Mouse (Mus musculus): ENCODE measurements around the gene Otop1. TPM values are rescaled to one million over a fixed set of nuclear protein-coding genes. Genes with fewer than 3 reads are reported as not detected.

The Otop1 gene
- not detected in 2 replicates for polyA plus RNA-seq (2015; fragmentation: Nextera tagmentation; extraction: Ambion mirVana)

- H3K27me3 ChIP-seq: peaks cover 68% of the 10 kb centered on the region
- no peaks in the 10 kb centered on the region for H3K9me3 ChIP-seq (replicated peaks)
- H3K4me1 ChIP-seq (replicated peaks): no peaks in the 10 kb centered on the region
- H3K9ac ChIP-seq: no peak within 1 kb of the TSS
- no peak for ATAC-seq (ENCODE audit: insufficient read depth)
- no peak within 1 kb of the TSS for H3K27ac ChIP-seq (replicated peaks)
- WGBS (ENCODE audit: insufficient replicate concordance): 13% methylated on average over 4 of the region's 4 CpGs
- H3K36me3 ChIP-seq (replicated peaks): peaks cover 11% of the 10 kb centered on the region
- no peak within 1 kb of the TSS for H3K4me3 ChIP-seq (replicated peaks)
- H3K4me2 ChIP-seq: no peak within 1 kb of the TSS
Observed at GRCm38 (mm10) chr5:38275771-38276170, at the start of gene Otop1. Gene Otop1 (plus strand): TSS chr5:38275972.

DNA sequence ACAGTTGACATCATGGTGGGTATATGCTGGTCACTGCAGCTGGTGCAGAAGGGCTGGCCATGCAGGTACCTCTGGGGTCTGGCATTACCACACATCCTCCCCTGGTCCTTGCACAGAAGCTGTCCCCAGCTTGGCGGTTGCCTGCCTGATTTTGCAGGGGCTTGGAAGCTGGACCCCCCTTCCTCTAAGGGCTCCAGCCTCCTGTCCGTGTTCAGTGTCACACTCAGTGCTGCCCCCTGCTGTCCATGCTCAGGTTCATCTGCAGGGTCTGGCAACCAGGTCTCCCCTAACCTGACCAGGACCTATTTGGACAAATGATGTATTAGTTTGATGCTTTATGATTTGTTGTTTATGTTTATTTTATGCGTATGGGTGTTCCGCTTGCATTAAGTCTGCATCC, 40.4 kb upstream of the Otop1 start:
- H3K4me3 ChIP-seq (replicated peaks): no peak overlapping the region
- WGBS (ENCODE audit: insufficient replicate concordance): 61% methylated on average over 4 of the region's 4 CpGs
- no peak overlapping the region for H3K27ac ChIP-seq (replicated peaks)
- no peak overlapping the region for H3K9ac ChIP-seq
- no peak for ATAC-seq (ENCODE audit: insufficient read depth)
- no peaks in the 10 kb centered on the region for H3K27me3 ChIP-seq
- H3K36me3 ChIP-seq (replicated peaks): peaks cover 47% of the 10 kb centered on the region
- no peaks in the 10 kb centered on the region for H3K4me1 ChIP-seq (replicated peaks)
- H3K4me2 ChIP-seq: no peak overlapping the region
- H3K9me3 ChIP-seq (replicated peaks): no peaks in the 10 kb centered on the region

DNA sequence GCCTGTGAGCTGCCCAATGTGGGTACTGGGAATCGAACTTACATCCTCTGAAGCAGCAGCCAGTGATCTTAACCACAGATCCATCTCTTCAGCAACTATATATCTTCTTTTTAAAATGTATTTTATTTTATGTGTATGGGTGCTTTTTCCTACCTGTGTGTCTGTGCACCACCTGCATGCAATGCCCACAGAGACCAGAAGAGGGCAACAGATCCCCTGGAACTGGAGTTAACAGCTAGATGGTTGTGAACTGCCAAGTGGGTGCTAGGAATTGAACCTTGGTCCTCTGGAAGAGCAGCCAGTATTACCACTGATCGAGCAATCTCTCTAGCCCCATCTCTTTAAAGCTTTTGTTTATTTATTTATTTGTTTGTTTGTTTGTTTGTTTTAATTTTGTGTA, 39.1 kb upstream of the Otop1 start:
- no peaks in the 10 kb centered on the region for H3K4me1 ChIP-seq (replicated peaks)
- H3K9ac ChIP-seq: no peak overlapping the region
- H3K27ac ChIP-seq (replicated peaks): no peak overlapping the region
- no peaks in the 10 kb centered on the region for H3K9me3 ChIP-seq (replicated peaks)
- ATAC-seq (ENCODE audit: insufficient read depth): no peak
- peaks cover 35% of the 10 kb centered on the region for H3K36me3 ChIP-seq (replicated peaks)
- no peak overlapping the region for H3K4me3 ChIP-seq (replicated peaks)
- no peak overlapping the region for H3K4me2 ChIP-seq
- 78% methylated on average over 2 of the region's 2 CpGs for WGBS (ENCODE audit: insufficient replicate concordance)
- no peaks in the 10 kb centered on the region for H3K27me3 ChIP-seq

DNA sequence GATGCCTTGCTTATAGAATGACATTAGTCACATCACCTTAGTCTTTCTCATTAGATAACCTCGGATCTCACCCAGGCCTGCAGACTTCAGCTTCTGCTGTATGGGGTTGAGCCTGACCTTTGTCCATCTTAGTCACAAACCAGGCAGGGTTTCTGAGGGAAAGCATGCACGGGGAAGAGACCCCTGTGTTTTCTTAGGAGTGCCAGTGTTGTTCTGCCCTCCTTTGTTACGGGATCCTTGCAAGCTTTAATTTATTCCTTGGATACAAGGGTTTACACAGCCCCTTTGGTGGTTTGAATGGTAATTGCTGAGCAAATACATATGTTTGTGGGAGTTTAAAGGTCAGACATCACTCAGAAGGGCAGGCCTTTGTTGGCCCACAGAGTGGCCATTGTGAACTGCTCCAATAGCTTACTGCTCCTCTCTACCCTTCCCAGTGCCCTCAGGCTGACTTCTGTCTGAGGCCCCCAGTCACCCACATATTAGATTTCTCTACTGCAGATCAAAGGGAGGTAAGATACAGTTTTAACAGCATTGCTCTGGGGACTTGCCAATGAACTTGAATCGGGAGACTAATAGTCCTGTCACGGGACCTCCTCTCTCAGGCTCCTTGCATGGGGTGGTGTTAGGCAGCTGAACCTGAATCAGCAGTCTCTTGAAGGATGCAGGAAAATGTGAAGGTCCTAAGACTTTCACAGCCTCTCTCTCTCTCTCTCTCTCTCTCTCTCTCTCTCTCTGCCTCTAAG, 34.9 kb upstream of the Otop1 start:
- H3K4me1 ChIP-seq (replicated peaks): no peaks in the 10 kb centered on the region
- no peak overlapping the region for H3K4me2 ChIP-seq
- H3K27me3 ChIP-seq: no peaks in the 10 kb centered on the region
- no peak for ATAC-seq (ENCODE audit: insufficient read depth)
- H3K36me3 ChIP-seq (replicated peaks): 0 out of 2 replicates have a peak, but pooled peaks cover 2% of the 10 kb centered on the region
- WGBS (ENCODE audit: insufficient replicate concordance): 50% methylated on average over 5 of the region's 5 CpGs
- H3K9me3 ChIP-seq (replicated peaks): no peaks in the 10 kb centered on the region
- H3K9ac ChIP-seq: no peak overlapping the region
- H3K27ac ChIP-seq (replicated peaks): no peak overlapping the region
- H3K4me3 ChIP-seq (replicated peaks): no peak overlapping the region

DNA sequence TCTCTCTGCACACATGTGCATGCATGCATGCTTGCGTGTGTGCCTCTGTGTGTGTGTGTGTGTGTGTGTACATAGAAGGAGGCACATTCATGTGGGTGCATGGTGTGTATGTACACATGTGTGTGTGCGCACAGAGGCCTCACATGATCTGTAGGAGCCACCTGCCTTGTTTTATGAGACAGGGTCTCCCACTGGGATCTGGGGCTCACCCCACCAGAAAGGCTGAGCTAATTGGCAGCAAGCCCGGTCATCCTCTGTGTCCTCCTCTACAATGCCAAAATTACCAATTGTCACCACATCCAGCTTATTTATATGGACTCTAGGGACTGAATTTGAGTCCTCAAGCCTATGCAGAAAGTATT, 34.3 kb upstream of the Otop1 start:
- WGBS (ENCODE audit: insufficient replicate concordance): 68% methylated on average over 3 of the region's 3 CpGs
- Histone ChIP-seq H3K4me3 (replicated peaks) (no peak overlapping the region), H3K4me2 (no peak overlapping the region), H3K36me3 (replicated peaks) (no peaks in the 10 kb centered on the region), H3K4me1 (replicated peaks) (no peaks in the 10 kb centered on the region), H3K27ac (replicated peaks) (no peak overlapping the region), H3K9me3 (replicated peaks) (no peaks in the 10 kb centered on the region), H3K27me3 (no peaks in the 10 kb centered on the region), H3K9ac (no peak overlapping the region)
- ATAC-seq (ENCODE audit: insufficient read depth): no peak

DNA sequence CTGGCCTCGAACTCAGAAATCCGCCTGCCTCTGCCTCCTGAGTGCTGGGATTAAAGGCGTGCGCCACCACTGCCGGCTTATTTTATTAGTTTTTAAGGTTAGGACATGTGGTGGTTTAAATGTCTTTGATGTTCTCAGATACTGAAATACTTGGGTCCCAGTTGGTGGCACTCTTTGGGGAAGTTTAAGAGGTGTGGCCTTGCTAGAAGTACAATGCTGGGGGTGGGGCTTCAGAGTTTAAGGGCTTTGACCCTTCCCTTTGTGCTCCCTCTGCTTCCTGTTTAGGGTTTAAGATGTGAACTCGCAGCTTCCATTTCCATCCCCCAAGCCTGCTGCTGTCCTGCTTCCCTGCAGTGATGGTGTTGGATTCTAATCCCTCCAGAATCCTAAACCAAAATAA, 33.8 kb upstream of the Otop1 start:
- H3K36me3 ChIP-seq (replicated peaks): no peaks in the 10 kb centered on the region
- H3K4me1 ChIP-seq (replicated peaks): no peaks in the 10 kb centered on the region
- WGBS (ENCODE audit: insufficient replicate concordance): 70% methylated on average over 6 of the region's 6 CpGs
- ATAC-seq (ENCODE audit: insufficient read depth): no peak
- no peak overlapping the region for H3K4me3 ChIP-seq (replicated peaks)
- H3K9ac ChIP-seq: no peak overlapping the region
- no peak overlapping the region for H3K27ac ChIP-seq (replicated peaks)
- H3K27me3 ChIP-seq: no peaks in the 10 kb centered on the region
- H3K9me3 ChIP-seq (replicated peaks): no peaks in the 10 kb centered on the region
- no peak overlapping the region for H3K4me2 ChIP-seq

- H3K36me3 ChIP-seq (replicated peaks): no peaks in the 10 kb centered on the region
- H3K4me2 ChIP-seq: no peak overlapping the region
- no peak overlapping the region for H3K27ac ChIP-seq (replicated peaks)
- no peak overlapping the region for H3K4me3 ChIP-seq (replicated peaks)
- H3K9ac ChIP-seq: no peak overlapping the region
- 0 out of 2 replicates have a peak, but pooled peaks cover 7% of the 10 kb centered on the region for H3K4me1 ChIP-seq (replicated peaks)
- no peaks in the 10 kb centered on the region for H3K9me3 ChIP-seq (replicated peaks)
- H3K27me3 ChIP-seq: no peaks in the 10 kb centered on the region
- 26% methylated on average over 4 of the region's 4 CpGs for WGBS (ENCODE audit: insufficient replicate concordance)
- no peak for ATAC-seq (ENCODE audit: insufficient read depth)
Observed at GRCm38 (mm10) chr5:38255195-38255594, 20.6 kb upstream of the Otop1 start.

GRCm38 (mm10) chr5:38255644-38256043, 20.1 kb upstream of the Otop1 start:
- Histone ChIP-seq H3K9ac (no peak overlapping the region), H3K27ac (replicated peaks) (no peak overlapping the region), H3K4me3 (replicated peaks) (no peak overlapping the region), H3K4me2 (no peak overlapping the region), H3K9me3 (replicated peaks) (no peaks in the 10 kb centered on the region), H3K4me1 (replicated peaks) (0 out of 2 replicates have a peak, but pooled peaks cover 7% of the 10 kb centered on the region), H3K27me3 (no peaks in the 10 kb centered on the region), H3K36me3 (replicated peaks) (no peaks in the 10 kb centered on the region)
- 6% methylated on average over 3 of the region's 3 CpGs for WGBS (ENCODE audit: insufficient replicate concordance)
- 0 out of 2 replicates have a peak, but pooled peaks have one; percentile 28 for ATAC-seq (ENCODE audit: insufficient read depth)

- Histone ChIP-seq H3K27ac (replicated peaks) (no peak overlapping the region), H3K4me2 (no peak overlapping the region), H3K9ac (no peak overlapping the region), H3K27me3 (no peaks in the 10 kb centered on the region), H3K9me3 (replicated peaks) (no peaks in the 10 kb centered on the region), H3K4me1 (replicated peaks) (peaks cover 12% of the 10 kb centered on the region), H3K36me3 (replicated peaks) (no peaks in the 10 kb centered on the region), H3K4me3 (replicated peaks) (no peak overlapping the region)
- ATAC-seq (ENCODE audit: insufficient read depth): no peak
- 55% methylated on average over 1 of the region's 1 CpGs for WGBS (ENCODE audit: insufficient replicate concordance)
Observed at GRCm38 (mm10) chr5:38256551-38256950, 19.2 kb upstream of the Otop1 start.

- WGBS (ENCODE audit: insufficient replicate concordance): 78% methylated on average over 8 of the region's 8 CpGs
- H3K36me3 ChIP-seq (replicated peaks): peaks cover 10% of the 10 kb centered on the region
- H3K4me3 ChIP-seq (replicated peaks): no peak overlapping the region
- no peak overlapping the region for H3K9ac ChIP-seq
- peaks cover 12% of the 10 kb centered on the region for H3K4me1 ChIP-seq (replicated peaks)
- no peak overlapping the region for H3K27ac ChIP-seq (replicated peaks)
- H3K27me3 ChIP-seq: no peaks in the 10 kb centered on the region
- no peaks in the 10 kb centered on the region for H3K9me3 ChIP-seq (replicated peaks)
- H3K4me2 ChIP-seq: no peak overlapping the region
- no peak for ATAC-seq (ENCODE audit: insufficient read depth)
Observed at GRCm38 (mm10) chr5:38258034-38258772, 17.6 kb upstream of the Otop1 start.

- Histone ChIP-seq H3K4me1 (replicated peaks) (peaks cover 12% of the 10 kb centered on the region), H3K9ac (no peak overlapping the region), H3K27ac (replicated peaks) (no peak overlapping the region), H3K4me3 (replicated peaks) (no peak overlapping the region), H3K4me2 (no peak overlapping the region), H3K9me3 (replicated peaks) (no peaks in the 10 kb centered on the region), H3K27me3 (no peaks in the 10 kb centered on the region), H3K36me3 (replicated peaks) (peaks cover 16% of the 10 kb centered on the region)
- WGBS (ENCODE audit: insufficient replicate concordance): 79% methylated on average over 5 of the region's 5 CpGs
- no peak for ATAC-seq (ENCODE audit: insufficient read depth)
Observed at GRCm38 (mm10) chr5:38258773-38259146, 17.0 kb upstream of the Otop1 start.

All from liver, embryonic 15.5 days (tissue).